Mouse (Mus musculus) layer of hippocampus, postnatal 10 days (tissue): ENCODE results near the gene Tmprss13. TPM values are rescaled to one million over a fixed set of nuclear protein-coding genes. Genes with fewer than 3 reads are reported as not detected.
A peak's percentile ranks its signal among the peaks of the same experiment; 100 is the strongest.

Experiments
- DNase-seq, 2 experiments: peaks; one replicate each; pipeline ENCODE4 v3.0.0; 2021; ENCODE audit warnings: low spot score in 2 of 2
- total RNA-seq, 2 experiments: library from RNA; stranded (reverse); gene quantifications; 2 replicates each; pipeline ENCODE4 v1.2.3; 2021

Tmprss13 gene
- total RNA-seq, 2 experiments from 2014 or later, result not detected

GRCm38 (mm10) chr9:45328263-45328662 is 9.4 kb downstream of the Tmprss13 start:
- DNase-seq, result no peak

DNA sequence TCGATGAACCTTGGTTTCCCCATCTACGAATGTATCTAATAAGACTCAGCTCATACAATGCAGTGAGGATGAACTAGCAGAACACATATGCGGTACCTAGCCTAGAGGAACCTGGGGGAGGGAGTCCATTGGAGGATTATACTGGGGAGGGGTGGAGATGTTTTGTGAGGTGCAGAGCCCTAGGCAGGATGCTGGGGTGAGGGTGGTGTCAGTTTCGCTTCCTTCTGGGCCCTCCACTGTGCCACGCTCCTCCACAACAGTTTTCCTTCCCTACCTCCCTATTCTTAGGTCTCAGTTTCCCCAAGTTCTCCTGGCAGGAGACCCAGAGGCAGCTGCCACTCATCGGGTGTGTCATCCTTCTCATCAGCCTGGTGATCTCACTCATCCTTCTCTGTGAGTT is 10.7 kb downstream of the Tmprss13 start:
- DNase-seq, result no peak

DNA sequence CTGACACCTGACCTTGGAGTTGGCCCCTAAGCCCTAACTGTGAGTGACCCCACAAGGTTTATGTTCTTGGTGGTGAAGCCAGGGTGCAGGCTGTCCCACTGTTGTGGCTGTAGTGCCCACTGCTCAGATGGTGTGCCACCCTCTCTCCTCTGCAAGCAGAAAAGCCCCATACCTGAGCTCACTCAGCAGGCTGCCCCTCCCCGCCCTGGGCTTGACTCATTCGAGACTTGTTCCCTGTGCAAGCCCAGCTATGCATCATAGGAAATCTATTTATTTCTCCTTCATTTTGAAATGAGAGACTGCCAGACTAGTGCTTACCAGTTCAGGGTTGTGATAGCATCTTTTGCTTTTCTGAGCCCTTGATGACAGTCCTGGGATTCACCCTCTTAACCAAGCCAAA is 18.5 kb downstream of the Tmprss13 start:
- no peak for DNase-seq

DNA sequence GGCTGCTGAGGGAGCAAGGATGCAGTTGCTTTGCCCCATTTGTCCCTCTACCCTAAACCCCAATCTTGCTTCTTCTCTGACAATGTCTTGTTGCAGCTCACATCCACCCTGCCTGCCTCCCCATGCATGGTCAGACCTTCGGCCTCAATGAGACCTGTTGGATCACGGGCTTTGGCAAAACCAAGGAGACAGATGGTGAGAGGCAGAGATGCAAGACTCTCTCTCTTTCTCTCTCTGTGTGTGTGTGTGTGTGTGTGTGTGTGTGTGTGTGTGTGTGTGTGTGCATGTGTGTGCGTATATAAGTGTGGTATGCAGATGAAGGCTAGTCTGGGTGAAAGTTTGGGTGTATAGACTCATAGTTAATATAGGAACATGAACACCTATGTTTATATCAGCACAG is 24.2 kb downstream of the Tmprss13 start:
- DNase-seq, result no peak

- peak in 1 of 2 experiments; percentile 31 for DNase-seq
Measured at GRCm38 (mm10) chr9:45345516-45345915, 26.6 kb downstream of the Tmprss13 start.

- no peak for DNase-seq
Measured at GRCm38 (mm10) chr9:45346276-45346675, 27.4 kb downstream of the Tmprss13 start.

DNA sequence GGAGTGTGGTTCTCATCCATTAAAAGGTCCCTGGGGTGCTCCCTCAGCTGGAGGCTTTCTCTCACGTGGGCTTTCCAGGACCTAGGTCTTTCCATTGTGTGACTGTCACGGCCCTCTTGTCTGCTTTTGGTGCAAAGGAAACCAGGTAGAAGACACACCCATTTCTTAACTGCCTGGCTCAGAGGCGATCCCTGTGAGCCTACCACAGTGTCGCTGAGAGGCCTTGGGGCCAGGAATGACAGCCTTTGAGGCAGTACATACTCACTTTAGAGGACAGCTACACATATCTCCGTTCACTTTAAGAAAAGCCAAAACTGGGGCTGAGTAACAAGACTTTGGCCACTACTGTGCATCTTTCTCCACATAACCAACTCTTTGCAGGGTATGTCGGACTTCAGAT is 29.7 kb downstream of the Tmprss13 start:
- DNase-seq, result no peak

DNA sequence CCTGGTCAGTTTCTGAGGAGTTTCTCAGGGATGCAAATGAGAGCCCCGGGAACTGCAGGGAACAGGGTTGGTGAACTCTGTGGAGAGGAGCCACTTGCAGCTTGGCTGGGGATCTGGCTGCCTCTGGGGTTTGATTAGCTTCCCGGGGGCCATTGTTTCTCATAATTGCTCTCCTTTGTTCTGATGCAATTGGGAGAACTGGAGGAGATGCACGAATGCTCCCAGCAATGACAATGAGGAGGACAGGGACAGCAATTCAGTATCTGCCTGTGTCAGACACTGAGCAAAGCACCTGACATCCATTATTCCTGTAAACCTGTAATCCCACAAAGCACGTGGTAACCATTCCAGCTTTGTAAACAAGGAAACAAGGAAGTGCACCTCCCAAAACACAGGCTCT is 30.3 kb downstream of the Tmprss13 start:
- DNase-seq, result no peak

DNA sequence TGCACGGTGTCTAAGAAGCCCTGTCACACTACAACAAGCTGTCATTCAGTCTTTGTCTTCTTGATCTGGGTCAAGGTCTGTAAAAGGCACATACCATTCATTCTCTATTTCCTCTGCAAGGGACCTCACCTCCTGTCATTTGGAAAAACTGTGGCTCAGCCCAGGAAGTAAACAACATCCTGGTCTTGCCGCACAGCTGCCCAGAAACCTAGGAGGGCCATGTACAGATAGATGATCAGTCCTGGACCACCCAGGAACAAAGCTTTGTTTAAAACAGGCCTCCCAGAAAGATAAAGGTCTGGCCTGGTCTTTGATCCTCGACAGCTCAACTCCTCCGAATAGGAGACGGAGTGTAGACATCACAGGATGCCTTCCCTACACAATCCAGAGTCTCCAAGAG is 31.0 kb downstream of the Tmprss13 start:
- DNase-seq, result no peak

- DNase-seq, result no peak
Measured at GRCm38 (mm10) chr9:45355192-45355591, 36.3 kb downstream of the Tmprss13 start.

GRCm38 (mm10) chr9:45358356-45358755 is 39.5 kb downstream of the Tmprss13 start:
- DNase-seq, result no peak

DNA sequence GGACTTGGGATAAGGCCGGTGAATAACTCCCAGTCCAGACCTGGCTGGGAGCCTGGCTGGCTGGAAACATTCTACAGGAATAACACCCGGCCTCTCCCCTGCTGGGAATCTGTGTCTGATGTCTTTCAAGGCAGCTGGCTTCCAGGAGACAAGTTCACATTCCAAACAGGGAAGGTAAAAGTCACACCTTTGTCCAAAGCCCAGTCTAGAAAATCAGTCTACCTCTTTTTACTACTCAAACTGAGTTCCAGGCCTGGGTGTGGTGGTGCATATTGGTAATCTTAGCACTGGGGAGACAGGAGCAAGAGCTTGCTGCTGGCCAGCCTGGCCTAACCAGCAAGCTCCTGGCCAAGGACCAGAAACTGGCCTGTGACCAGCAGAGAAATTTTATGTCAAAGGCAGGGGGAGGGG is 43.2 kb downstream of the Tmprss13 start:
- DNase-seq, result no peak

- no peak for DNase-seq
Measured at GRCm38 (mm10) chr9:45363639-45364214, 44.8 kb downstream of the Tmprss13 start.

GRCm38 (mm10) chr9:45367716-45368115 is 48.8 kb downstream of the Tmprss13 start:
- no peak for DNase-seq

GRCm38 (mm10) chr9:45368341-45368901 is 49.5 kb downstream of the Tmprss13 start:
- no peak for DNase-seq

- DNase-seq, result peak; percentile 59 to 75
Measured at GRCm38 (mm10) chr9:45370117-45370561, 51.2 kb downstream of the Tmprss13 start, which contains the start of gene Fxyd6. Gene Fxyd6, plus strand, starts transcription at chr9:45370185.

DNA sequence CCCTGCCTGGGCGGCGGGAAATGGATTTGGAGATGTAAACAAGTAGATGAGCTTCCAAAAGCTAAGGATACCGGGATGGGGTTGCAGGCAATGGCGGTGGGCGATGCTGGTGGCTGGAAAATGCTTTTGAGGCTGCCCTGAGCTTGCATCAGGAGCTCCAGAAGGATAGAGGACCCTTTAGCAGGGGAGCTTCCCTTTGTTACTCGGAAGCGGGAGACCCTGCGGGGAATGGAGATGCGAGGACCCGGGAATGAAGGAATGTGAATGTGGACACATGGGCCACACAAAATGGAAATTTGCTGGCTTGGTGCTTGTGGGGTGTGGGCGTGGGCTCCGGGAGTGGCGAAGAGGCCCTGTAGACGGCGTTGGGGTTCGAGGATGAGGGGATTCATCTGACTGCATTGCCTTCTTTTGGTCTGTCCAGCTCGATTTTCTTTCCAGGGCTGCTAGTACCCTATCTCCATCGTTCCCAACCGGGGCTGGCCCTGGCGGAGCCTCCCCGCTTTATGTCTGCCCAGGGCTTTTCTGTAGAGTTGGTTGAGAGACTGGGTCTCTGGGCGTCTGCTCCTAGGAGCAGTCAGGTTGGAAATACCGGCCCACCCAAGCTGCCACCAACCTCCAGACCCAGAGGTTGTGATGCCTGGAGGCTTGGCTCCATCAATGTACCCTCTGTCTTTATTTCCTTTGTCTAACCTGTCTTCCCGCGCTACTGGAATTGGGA is 51.9 kb downstream of the Tmprss13 start:
- DNase-seq, result peak in 1 of 2 experiments; percentile 32

DNA sequence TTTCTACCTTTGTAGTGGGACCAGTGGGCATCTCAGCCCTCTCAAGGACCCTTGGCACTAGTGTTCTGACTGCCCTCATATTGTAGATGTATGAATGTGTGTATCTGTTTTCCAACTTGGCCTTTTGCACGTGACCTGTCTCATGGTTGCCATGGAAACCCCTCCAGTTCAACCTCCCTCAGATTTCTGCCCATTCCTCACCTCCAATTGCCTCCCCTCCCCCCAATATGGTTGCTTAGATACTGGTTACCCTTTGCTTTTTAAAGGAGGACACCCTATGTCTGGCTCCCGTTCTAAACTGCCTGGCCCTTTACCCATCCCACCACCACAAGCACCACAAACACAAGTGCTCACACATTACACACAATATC is 52.4 kb downstream of the Tmprss13 start:
- DNase-seq, result peak in 1 of 2 experiments; percentile 27

DNA sequence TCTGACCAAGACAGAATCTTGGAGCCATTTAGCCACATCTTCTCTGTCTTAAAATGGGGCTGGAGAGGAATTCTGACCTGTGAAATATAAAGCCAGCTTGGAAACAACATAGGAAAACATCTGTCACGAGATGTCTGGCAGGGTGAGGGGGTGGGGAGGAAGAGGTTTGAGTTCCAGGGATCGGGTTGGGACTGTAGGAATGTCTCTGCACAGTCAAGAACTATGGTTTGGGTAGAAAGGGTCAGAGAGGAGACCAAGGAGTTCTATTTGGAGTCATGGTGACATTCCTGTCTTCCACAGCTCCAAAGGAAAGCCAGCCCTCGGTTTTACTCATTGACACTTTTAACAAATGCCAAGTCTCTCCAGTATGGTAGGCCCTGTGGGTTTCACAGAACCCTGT is 55.0 kb downstream of the Tmprss13 start:
- no peak for DNase-seq

DNA sequence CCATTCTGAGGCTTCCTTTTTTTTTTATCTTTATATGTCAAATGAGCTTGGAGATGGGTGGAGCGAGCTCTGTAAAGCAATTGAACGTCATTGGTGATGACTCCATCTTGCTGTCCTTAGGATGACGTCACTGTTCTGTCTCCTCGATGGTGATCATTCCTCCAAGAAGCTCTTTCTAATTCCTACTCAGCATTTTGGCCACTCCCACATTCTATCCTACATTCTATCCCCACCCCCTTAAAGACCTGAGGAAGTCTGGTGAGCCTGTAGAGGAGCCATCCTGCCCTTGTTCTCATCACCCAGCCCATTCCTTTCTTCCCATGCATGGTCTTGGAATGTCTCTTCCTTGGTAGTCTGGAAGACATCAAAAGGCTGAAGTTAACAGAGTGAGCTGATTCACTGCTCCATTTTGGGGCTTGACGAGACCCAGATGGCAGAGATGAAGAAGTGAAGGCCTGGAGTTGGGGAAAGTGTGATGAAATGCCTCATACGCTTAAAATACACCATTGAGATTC is 56.1 kb downstream of the Tmprss13 start:
- DNase-seq, result no peak

- DNase-seq, result no peak
Measured at GRCm38 (mm10) chr9:45376427-45376826, 57.5 kb downstream of the Tmprss13 start.

DNA sequence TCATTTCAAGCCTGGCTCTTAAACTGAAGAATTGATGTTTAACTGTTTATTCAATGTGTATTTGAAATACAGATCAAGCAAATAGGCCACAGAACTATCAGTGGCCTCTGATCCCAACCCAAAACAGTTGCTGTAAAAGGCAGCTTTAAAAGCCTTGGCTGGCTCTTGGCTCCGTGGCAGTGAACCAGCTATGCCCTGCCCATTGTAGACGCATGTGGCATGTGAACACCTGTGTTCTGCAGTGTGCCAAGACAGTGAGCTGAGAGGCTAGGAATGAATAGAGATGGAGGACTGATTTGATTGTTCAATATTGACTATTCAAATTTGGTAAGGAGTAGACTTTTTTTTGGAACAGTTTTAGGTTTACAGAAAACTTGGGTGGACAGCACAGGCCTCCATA is 58.0 kb downstream of the Tmprss13 start:
- DNase-seq, result no peak
